Mouse (Mus musculus) heart, adult 2 months (tissue): ENCODE measurements at regions not wholly inside any gene's neighbourhood (a gene's known extent, or its start where the extent isn't known, plus 50 kb on each side); places are given as distances from the start of the nearest gene placed in this dataset.

ENCODE experiments used
- DNase-seq, 2 experiments: peaks; one replicate each; pipeline ENCODE4 v3.0.0; 2021
- H3K27ac ChIP-seq: fragments of 200-600 bp; 2 replicates; pipeline ENCODE4 v1.8.1; 2022
- H3K27me3 ChIP-seq: fragments of 200-500 bp; 2 replicates; pipeline ENCODE4 v1.6.1; 2012; ENCODE audit warnings: mild to moderate bottlenecking, low read length, inconsistent platforms, mixed read lengths; ENCODE audit not compliant: control insufficient read depth, insufficient read depth
- H3K36me3 ChIP-seq: fragments of 200-500 bp; 2 replicates; pipeline ENCODE4 v1.6.1; 2012; ENCODE audit warnings: low read length, inconsistent platforms; ENCODE audit not compliant: control insufficient read depth, insufficient read depth
- H3K4me1 ChIP-seq: fragments of 200-500 bp; 2 replicates; pipeline ENCODE4 v1.6.1; 2011; ENCODE audit warnings: low read length; ENCODE audit not compliant: control insufficient read depth, insufficient read depth
- H3K4me3 ChIP-seq: fragments of 200-600 bp; 2 replicates; pipeline ENCODE4 v1.8.1; 2022
- H3K79me2 ChIP-seq: fragments of 200-500 bp; replicated peaks from 2 replicates; pipeline ENCODE4 v1.6.1; 2012; ENCODE audit warnings: mild to moderate bottlenecking, inconsistent platforms, low read length, moderate library complexity, mixed read lengths; ENCODE audit not compliant: control insufficient read depth, insufficient read depth
- H3K9ac ChIP-seq: fragments of 200-500 bp; 2 replicates; pipeline ENCODE4 v1.6.1; 2012; ENCODE audit warnings: low read depth, mild to moderate bottlenecking, control low read depth, inconsistent platforms, low read length, mixed read lengths
- CTCF ChIP-seq: fragments of 200-600 bp; IDR thresholded peaks from 2 replicates; pipeline ENCODE4 v1.8.1; 2022; ENCODE audit warnings: antibody characterized with exemption, mild to moderate bottlenecking, moderate library complexity
- EP300 ChIP-seq: fragments of 200-500 bp; IDR thresholded peaks from 2 replicates; pipeline ENCODE4 v1.6.1; 2011; ENCODE audit warnings: low read depth, low read length, control low read depth; ENCODE audit not compliant: insufficient read depth
- POLR2A ChIP-seq: fragments of 200-500 bp; IDR thresholded peaks from 2 replicates; pipeline ENCODE4 v1.6.1; 2011; ENCODE audit warnings: mild to moderate bottlenecking, low read depth, low read length, control low read depth; ENCODE audit not compliant: insufficient read depth
- WGBS: fragments of 180-500 bp; shearing (Covaris S2); methylation state at CpG from one replicate; pipeline ENCODE4 v1.1.7; 2018; 5-methylcytosine and 5-hydroxymethylcytosine counted together
- intact Hi-C: fragments of 180-260 bp; cut with DNase I; formaldehyde crosslinking; loops from one replicate; pipeline ENCODE4 v1.15.1; 2025

GRCm38 (mm10) chr12:13011023-13011761, 69.5 kb upstream of the Mycn start:
- Histone ChIP-seq H3K9ac (no peak overlapping the region), H3K27ac (no peak overlapping the region), H3K79me2 (no peaks in the 10 kb centered on the region), H3K4me1 (no peaks in the 10 kb centered on the region), H3K4me3 (no peak overlapping the region), H3K36me3 (no peaks in the 10 kb centered on the region), H3K27me3 (no peaks in the 10 kb centered on the region)
- no peak for TF ChIP-seq POLR2A
- no peak for TF ChIP-seq EP300
- TF ChIP-seq CTCF, result no peak
- 82% methylated on average over 9 of the region's 9 CpGs for WGBS
- no peak for DNase-seq
- intact Hi-C loops, result no loop called here

- Histone ChIP-seq H3K27ac (no peak overlapping the region), H3K4me1 (no peaks in the 10 kb centered on the region), H3K36me3 (no peaks in the 10 kb centered on the region), H3K79me2 (no peaks in the 10 kb centered on the region), H3K4me3 (no peak overlapping the region), H3K9ac (no peak overlapping the region), H3K27me3 (no peaks in the 10 kb centered on the region)
- intact Hi-C loops, result no loop called here
- TF ChIP-seq POLR2A (no peak), CTCF (no peak), EP300 (no peak)
- WGBS, result 90% methylated on average over 3 of the region's 3 CpGs
- no peak for DNase-seq
These were observed 68.7 kb upstream of the Mycn start for GRCm38 (mm10) chr12:13010405-13010804.

- no peak overlapping the region for H3K4me3 ChIP-seq
- no peak overlapping the region for H3K27ac ChIP-seq
- H3K36me3 ChIP-seq, result no peaks in the 10 kb centered on the region
- intact Hi-C loops, result no loop called here
- no peaks in the 10 kb centered on the region for H3K79me2 ChIP-seq
- H3K27me3 ChIP-seq, result no peaks in the 10 kb centered on the region
- no peak overlapping the region for H3K9ac ChIP-seq
- DNase-seq, result peak in 1 of 2 experiments; percentile 24
- H3K4me1 ChIP-seq, result no peaks in the 10 kb centered on the region
- TF ChIP-seq POLR2A (no peak), CTCF (peak; percentile 46)
- 48% methylated on average over 2 of the region's 2 CpGs for WGBS
These were observed 67.8 kb upstream of the Mycn start for GRCm38 (mm10) chr12:13009470-13009869.

DNA sequence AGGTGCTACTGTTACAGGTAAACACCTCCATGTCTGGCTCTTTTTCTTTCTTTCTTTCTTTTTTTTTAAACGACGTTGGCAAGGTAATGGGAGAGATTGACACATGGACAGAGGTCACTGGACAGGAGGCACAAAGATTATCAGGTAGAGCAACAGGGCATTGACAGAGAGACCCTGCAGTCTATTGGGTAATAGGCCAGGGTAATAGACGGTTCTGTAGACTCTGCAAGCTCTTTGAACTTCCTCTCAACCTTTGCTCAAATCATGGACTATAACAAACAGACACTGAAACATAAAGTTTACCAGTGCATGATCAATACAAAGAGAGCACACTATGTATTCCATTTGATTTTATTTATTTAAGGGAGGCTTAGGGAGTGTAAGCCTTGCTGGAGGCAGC, 61.0 kb upstream of the Mycn start:
- intact Hi-C loops, result no loop called here
- Histone ChIP-seq H3K4me1 (no peaks in the 10 kb centered on the region), H3K79me2 (no peaks in the 10 kb centered on the region), H3K27ac (no peak overlapping the region), H3K4me3 (no peak overlapping the region), H3K27me3 (no peaks in the 10 kb centered on the region), H3K9ac (no peak overlapping the region), H3K36me3 (no peaks in the 10 kb centered on the region)
- WGBS, result 78% methylated on average over 3 of the region's 3 CpGs
- no peak for TF ChIP-seq POLR2A
- no peak for TF ChIP-seq EP300
- no peak for TF ChIP-seq CTCF
- no peak for DNase-seq

DNA sequence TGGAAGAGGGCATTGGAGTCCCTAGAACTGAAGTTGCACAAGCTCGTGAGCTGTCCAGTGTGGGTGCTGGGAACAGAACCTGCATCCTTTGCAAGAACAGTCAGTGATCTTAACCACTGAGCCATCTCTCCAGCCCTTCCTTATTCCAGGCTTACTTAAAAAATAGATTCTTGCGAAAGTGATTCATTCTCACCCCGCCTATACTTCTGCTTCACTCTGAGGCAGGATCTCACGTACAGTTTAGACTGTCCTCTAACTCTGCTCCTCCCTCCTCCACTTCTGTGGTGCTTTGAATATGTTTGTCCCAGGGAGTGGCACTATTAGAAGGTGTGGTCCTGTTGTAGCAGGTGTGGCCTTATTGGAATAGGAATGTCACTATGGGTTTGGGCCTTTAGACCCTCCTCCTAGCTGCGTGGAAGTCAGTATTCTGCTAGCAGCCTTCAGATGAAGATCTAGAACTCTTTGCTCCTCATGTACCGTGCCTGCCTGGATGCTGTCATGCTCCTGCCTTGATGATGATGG, 60.4 kb upstream of the Mycn start:
- Histone ChIP-seq H3K79me2 (no peaks in the 10 kb centered on the region), H3K27ac (no peak overlapping the region), H3K4me3 (no peak overlapping the region), H3K9ac (no peak overlapping the region), H3K4me1 (no peaks in the 10 kb centered on the region), H3K36me3 (no peaks in the 10 kb centered on the region), H3K27me3 (no peaks in the 10 kb centered on the region)
- DNase-seq, result no peak
- WGBS, result 86% methylated on average over 6 of the region's 6 CpGs
- intact Hi-C loops, result no loop called here
- TF ChIP-seq POLR2A (no peak), EP300 (no peak), CTCF (no peak)

DNA sequence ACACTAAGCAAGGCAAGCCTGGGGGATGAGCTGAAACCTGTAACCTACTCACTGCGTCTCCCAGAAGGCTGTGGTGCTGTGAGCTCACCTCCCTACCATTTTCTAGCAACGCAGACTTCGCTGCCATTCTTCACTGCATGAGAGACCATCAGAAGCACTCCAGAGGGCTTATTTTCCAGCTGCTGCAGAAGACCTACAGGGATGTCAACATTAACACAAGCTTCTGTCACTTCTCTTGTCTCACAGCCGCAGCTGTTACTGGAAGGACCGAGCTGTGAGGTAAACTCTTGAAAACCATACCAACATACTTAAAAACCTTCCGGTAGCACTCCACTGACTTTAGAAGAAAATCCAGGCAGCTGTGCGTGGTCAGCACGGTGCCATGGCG, 54.3 kb upstream of the Mycn start:
- DNase-seq, result no peak
- Histone ChIP-seq H3K36me3 (no peaks in the 10 kb centered on the region), H3K79me2 (no peaks in the 10 kb centered on the region), H3K9ac (no peak overlapping the region), H3K4me3 (no peak overlapping the region), H3K27ac (no peak overlapping the region; the same call in 1 of the 2 replicates), H3K27me3 (no peaks in the 10 kb centered on the region), H3K4me1 (peaks cover 13% of the 10 kb centered on the region)
- TF ChIP-seq CTCF (no peak), POLR2A (no peak), EP300 (no peak)
- intact Hi-C loops, result no loop called here
- 86% methylated on average over 9 of the region's 9 CpGs for WGBS
